Mouse (Mus musculus) fat pad, adult 2 months (tissue): Measurements from ENCODE around the gene Fshb.

Experiments
- DNase-seq: peaks from one replicate; pipeline ENCODE4 v3.0.0-alpha.2; 2011; ENCODE audit warnings: low read depth, low spot score; ENCODE audit errors: extremely low read depth

Gene Fshb

DNA sequence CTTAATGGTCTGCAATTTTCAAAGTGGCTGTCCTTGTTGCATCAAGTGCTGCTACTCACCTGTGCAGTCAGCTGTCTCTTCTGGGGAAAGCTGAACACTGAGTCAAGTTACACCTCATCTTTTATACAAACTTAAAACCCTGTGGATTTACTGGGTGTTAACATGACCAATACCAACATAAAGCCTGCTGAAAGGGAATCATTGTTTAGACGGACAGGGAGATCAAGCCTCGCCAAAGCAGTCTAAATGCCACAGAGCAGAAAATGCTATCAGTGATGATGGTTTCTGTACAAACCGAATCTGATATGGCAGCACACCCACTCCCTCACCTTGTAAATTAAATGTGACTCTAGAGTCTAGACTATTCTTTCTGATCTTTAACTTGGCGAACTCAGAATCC is at the start of gene Fshb:
Gene Fshb (minus strand): TSS at position 101 of the 400 bp plus-strand sequence.
- DNase-seq, result no peak

DNA sequence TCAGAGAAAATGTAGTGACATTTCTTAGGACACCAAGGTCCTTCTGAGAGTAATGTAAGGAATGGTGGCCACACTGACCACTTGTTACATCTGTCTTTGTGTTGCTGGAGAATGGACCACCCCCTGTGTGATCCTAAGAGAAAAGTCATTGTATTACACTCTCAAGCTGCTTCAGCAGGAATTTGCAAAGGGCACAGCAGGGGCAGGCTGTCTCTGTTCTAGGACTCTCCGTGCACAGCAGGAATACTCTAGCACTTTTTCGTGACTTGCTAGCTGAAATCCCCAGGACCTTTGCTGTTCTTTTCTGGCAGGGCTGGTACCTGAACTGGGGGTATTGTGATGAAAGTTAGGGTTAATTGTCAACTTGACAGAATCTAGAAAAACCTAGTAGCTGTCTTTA is 24.8 kb upstream of the Fshb start:
- DNase-seq, result no peak

DNA sequence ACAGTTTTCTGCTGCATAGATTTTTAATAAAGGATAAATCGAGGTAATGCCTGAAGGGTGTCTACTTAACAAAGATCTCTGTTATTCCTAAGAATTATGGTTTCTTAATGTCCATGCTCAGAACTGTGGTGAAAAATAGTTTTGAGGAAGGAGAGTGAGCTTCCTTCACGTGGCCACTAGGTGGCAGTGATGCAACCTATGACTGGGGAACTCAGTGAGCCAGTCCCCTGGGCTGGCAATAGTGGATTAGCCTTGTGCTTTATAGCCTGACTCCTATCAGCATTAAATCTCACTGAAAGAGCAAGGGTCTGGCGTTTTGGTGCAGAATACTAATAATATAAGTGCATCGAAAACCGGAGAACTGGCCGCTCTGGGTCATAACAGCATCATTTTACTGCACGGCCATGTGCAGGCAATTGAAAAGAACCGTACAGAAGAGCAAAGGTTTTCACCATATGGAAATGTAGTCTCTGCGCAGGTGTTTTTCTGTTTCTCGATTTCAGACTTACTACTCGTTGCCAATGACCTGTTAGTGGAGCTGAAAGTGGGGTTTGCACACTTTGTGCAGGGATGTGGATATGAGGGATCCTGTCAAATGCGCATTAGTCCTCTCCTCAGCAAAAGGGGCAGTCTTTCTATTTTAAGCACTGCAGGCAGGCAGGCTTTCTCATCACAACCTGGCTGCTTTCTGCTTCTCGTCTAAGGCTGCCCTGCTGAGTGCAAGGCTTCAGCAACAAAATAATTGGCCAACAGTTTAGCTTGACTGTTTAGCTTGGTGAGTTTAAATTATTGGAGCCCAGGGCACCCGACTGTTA is 23.8 kb upstream of the Fshb start:
- DNase-seq, result no peak

DNA sequence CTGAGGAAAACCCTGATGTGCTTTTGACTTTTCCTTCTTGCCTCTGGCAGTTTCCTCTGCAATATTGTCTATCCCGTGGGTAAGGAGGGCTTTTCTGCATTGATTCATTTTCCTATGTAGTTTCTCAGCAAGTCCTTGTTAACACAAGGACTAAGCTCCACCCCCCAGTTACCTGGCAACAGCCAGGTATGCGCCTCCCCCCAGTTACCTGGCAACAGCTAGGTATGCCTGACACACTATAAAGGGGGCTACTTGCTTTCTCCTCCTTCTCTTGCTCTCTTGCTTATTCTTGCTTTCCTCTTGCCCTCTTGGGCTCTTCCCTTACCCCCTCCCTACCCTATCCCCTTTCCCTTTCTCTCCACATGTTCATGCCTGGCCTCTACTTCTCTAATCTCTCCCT is 3.8 kb upstream of the Fshb start:
- no peak for DNase-seq

DNA sequence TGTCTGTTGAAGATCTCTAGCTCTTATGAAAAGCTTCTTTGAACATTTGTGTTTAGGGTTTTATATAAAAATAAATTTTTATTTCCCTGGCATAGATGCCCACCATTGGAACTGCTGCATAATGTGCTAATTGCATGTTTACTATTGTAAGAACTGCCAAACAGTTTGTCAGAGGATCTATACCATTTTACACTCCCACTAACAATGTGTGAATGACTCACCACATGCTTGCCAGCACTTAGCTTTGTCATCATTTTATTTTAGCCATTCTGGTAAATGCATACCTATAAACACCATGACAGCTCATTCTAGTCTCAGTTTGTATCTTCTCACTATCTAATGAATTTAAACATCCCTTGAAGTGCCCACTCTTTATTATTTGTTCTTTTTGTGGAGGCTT is 13.5 kb downstream of the Fshb start:
- no peak for DNase-seq

DNA sequence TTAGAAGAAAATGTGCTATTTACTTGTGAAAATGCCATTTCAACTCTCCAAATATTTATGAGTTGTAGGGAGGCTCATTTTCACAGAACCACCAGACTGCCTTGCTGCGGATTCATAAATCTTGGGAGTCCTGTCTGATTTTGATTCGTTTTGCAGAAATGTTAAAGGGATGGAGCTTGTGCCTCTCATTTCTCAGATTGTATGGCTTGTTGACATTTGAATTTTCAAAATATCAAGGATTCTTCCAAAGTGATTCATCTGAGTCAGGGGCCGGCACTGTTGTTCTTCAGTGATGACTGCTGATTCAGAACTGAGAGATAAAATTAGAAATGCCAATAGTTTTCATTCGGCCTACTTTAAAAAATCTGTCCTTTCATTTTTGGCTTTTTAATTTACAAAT is 18.6 kb downstream of the Fshb start:
- no peak for DNase-seq

DNA sequence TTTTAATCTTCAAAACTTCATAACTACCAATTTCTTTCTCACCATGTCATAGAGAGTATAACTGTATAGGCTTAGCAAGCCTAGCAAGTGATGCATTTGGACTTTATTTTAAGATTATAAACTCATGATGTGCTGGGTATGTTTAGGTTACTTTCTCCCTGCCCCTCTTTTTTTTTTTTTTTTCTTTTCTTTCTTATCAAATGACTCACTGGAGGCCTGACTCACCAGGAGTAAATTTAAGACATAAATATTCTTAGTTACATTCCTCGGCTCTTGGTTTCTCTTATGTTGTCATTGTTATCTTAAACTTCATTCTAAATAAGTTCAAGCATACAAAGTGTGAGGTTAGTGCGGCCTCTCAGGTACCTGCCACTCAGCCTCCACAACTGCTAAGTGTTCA is 23.5 kb downstream of the Fshb start:
- no peak for DNase-seq

DNA sequence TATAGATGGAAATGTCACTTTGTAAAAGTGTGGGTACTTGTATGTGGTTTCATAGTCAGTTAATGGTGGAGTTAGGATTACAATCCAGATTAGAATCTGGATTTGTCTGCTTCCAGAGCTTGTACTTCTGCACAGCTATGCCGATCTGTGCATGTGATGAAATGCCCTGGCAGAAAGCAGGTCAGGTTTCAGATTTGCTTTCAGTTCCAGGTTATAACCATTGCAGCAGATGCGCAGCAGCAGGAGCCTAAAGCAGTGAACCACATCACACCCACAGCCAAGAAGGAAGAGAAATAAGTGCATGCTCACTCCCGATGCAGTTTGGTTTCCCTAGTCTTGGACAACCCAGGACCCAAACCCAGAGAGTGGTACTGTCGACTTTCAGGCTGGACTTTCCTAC is 34.8 kb downstream of the Fshb start:
- DNase-seq, result no peak

DNA sequence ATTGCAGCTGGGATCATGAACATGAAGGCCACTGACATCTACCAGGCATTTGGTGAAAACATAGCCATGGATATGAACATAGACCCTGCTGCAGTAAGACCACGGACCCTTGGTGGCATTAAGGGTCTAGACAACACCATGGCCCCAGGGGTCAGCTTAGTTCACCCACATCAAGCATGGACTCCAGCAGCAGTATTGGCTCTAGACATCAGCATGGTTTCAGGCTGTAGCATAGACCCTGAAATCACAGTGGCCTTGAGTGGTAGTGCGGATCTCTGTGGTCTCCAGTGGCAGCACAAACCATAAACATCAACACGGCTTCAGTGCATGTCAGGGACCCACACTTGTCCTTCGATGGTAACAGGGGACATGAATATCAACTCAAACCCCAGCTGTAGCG is 36.7 kb downstream of the Fshb start:
- DNase-seq, result no peak

DNA sequence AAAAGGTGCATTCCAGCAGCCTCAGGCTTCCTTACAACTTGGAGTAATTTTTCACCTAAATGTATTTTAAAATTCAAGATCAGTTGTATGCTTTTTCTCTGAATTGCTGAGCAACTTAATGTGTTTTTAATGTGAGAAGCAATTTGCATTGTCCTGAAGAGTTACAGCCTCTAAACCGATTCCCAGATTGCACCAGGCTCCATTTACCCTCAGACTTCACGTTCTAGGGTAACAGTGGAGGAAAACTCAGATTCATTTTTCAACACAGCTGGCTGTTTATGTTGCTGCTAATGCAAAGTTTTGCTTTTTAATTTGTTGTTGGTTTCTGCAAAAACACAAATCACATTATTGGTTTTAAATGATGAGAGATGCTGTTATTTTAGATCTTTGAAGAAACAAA is 40.1 kb downstream of the Fshb start:
- no peak for DNase-seq

DNA sequence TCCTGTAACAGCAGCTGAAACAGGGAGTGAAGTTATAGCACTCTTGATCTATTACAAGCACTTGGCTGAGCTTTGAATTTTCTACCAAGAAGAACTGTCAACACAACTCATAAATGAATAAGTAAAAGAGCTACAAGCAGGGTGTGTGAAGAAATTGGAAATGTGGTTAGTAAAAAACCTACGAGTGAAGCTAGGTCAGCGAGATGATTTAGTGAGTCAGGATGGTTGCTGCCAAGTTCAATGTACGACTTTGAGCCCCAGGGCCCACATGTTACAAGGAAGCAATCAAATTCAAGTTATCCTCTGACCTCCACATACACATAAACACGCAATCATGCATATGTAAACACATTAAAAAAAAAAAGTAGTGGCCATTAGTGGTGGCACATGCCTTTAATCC is 46.3 kb downstream of the Fshb start:
- no peak for DNase-seq

DNA sequence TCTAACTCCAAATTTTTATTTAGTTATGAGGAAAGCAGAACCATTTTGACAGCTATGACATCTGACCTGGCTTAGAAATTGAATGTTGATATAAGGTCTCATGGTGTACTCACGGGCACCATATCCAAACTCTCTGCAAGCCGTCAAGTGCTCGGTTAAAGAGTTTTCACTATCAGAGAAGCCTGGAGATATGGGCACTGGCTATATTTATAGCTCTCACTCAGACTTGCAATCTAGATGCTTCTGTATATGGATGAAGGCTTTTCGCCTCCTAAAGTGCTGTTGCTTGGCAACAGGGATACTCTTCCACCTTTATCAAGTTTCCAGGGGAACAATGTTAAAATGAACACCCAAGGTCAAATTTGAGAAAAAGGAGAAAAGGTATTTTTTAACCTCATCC is 47.1 kb downstream of the Fshb start:
- DNase-seq, result no peak

DNA sequence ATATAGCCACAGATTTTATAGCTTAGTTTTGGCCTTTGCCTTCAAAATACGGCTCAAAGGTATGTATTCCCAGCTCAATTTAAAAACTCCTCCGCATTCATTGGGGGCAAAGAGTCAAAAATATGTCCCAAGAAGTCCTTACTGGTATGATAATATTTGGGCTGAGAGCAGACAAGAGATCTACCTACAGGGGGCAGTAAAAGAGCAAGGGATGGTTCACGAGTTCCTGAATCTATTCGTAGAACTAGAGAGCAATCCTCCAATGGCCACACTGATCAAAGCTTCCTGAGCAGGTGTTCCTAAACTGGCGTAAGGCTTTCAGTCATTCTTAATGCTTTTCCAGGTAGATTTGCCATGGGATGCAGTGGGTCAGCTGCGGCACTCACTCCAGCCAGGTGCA is 49.3 kb downstream of the Fshb start:
- DNase-seq, result no peak

DNA sequence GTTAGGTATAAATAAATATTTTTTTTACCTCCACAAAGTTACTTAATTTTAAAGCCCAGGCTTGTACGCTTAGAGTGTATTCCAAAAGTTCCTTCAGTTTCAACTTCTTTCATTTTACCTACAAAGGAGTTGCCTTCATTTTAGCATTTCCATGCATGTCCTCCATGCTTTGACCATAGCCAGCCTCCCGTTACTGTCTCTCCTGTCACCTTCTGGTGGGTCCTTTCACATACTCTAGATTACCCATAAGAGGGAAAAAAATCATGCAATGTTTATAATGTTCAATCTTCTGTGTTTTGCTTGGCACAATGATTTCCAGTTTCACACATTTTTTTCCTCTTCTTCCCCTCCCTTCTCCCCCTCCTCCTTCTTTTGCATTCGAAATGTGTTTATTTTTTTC is 53.1 kb downstream of the Fshb start:
- DNase-seq, result no peak
